Mouse (Mus musculus): ENCODE results near the gene Olfr463. TPM values are rescaled to one million over a fixed set of nuclear protein-coding genes. Genes with fewer than 3 reads are reported as not detected.

The Olfr463 gene
- total and polyA plus RNA-seq, 3 experiments = not detected

DNA sequence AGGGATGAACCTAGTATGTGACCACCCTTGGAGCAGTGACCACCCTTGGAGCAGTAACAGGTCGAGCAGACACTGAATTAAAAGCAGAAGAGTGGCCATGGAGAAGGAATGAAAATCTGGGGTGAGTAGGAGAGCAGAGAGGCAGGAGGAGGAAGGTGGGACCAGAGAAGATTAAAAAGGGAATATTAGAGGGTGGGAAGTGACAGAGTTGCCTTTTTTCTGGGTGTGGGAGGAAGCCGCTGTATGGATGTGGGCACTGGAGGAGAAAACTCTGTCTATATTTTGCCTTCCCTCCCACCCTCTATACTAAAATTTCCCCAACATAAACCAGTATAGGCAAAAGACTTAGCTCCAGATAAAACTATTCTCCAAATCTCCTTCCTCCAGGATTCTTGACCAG lies 23.1 kb upstream of the Olfr463 start:
- Histone ChIP-seq H3K9me3 (replicated peaks; ENCODE audit: low read length) (peaks cover 2% of the 10 kb centered on the region), H3K79me2 (replicated peaks; ENCODE audit: control insufficient read depth, extremely low read depth, insufficient read depth, poor library complexity, severe bottlenecking) (no peaks in the 10 kb centered on the region), H3K4me1 (ENCODE audit: control insufficient read depth in 1 of 2, insufficient read depth in 2 of 2) (no peaks in the 10 kb centered on the region), H3K4me2 (ENCODE audit: insufficient read depth, low read depth, poor library complexity, severe bottlenecking) (no peak overlapping the region), H3K36me3 (replicated peaks in 1 of 2; ENCODE audit: control insufficient read depth in 1 of 2, insufficient read depth in 1 of 2, low read length in 1 of 2) (no peaks in the 10 kb centered on the region), H3K27me3 (replicated peaks) (peaks cover 59% of the 10 kb centered on the region), H3K4me3 (replicated peaks in 1 of 3; ENCODE audit: low read depth in 2 of 3, low read length in 2 of 3, poor library complexity in 1 of 3) (no peak overlapping the region), H3K27ac (ENCODE audit: insufficient read depth, low read depth) (no peak overlapping the region), H3K9ac (ENCODE audit: insufficient read depth, low read depth) (no peak overlapping the region)
- no peak for DNase-seq (ENCODE audit: extremely low read depth)
- dilution Hi-C loops (cut with MboI; ENCODE audit: extremely low pct_ligation_motif_present, extremely low pct_unique_long_range_greater_than_20kb, low sequenced_read_pairs) = no loop called here
- TF ChIP-seq ZNF384 (IDR thresholded peaks at IDR 0.05; ENCODE audit: low read depth, low read length) (no peak), JUN (IDR thresholded peaks at IDR 0.05; ENCODE audit: insufficient read depth, low read depth, low read length) (no peak), E2F4 (IDR thresholded peaks at IDR 0.05; ENCODE audit: insufficient replicate concordance, low read depth, low read length) (no peak), NRF1 (IDR thresholded peaks at IDR 0.05; ENCODE audit: low read depth, low read length) (no peak), MAFK (IDR thresholded peaks at IDR 0.05; ENCODE audit: insufficient replicate concordance, low read length) (no peak), ZMIZ1 (IDR thresholded peaks at IDR 0.05; ENCODE audit: low read depth, low read length) (no peak), ZKSCAN1 (IDR thresholded peaks at IDR 0.05; ENCODE audit: borderline replicate concordance, low read depth, low read length) (no peak), MAX (IDR thresholded peaks at IDR 0.05; ENCODE audit: low read length) (no peak), CHD2 (IDR thresholded peaks at IDR 0.05; ENCODE audit: low read length) (no peak), RAD21 (IDR thresholded peaks at IDR 0.05; ENCODE audit: low read depth, low read length) (no peak), SIN3A (IDR thresholded peaks at IDR 0.05; ENCODE audit: low read length) (no peak), CHD1 (IDR thresholded peaks at IDR 0.05; ENCODE audit: low read depth, low read length) (no peak), SMC3 (IDR thresholded peaks at IDR 0.05; ENCODE audit: low read depth, low read length) (no peak), KAT2A (IDR thresholded peaks at IDR 0.05; ENCODE audit: insufficient replicate concordance, low read length) (no peak), RCOR1 (conservative IDR thresholded peaks at IDR 0.05; ENCODE audit: low read depth, low read length) (no peak), ELF1 (IDR thresholded peaks at IDR 0.05; ENCODE audit: low read depth, low read length) (no peak), HCFC1 (IDR thresholded peaks at IDR 0.05; ENCODE audit: low read depth, low read length) (no peak), ETS1 (conservative IDR thresholded peaks at IDR 0.05; ENCODE audit: low read depth, low read length) (no peak), TCF12 (IDR thresholded peaks at IDR 0.05; ENCODE audit: low read depth, low read length) (no peak)
- in situ Hi-C loops (cut with MboI; ENCODE audit: low pct_ligation_motif_present, low pct_unique_long_range_greater_than_20kb, low sequenced_read_pairs) = no loop called here

DNA sequence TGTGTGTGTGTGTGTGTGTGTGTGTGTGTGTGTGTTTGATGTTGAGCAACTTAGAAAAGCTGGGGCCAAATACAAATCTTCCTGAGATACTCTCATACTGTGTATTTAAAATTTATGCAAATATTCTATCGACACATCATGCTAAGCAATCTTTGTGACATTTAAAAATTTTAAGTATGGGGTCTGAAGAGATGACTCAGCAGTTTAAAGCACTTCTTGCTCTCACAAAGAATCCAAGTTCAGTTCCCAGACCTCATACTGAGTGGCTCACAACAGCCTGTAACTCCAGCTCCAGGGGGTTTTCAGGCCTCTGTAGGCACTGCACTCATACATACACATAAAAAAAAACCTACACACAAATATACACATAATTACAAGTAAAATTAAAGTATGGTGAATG lies 18.8 kb upstream of the Olfr463 start:
- H3K79me2 ChIP-seq (replicated peaks; ENCODE audit: control insufficient read depth, extremely low read depth, insufficient read depth, poor library complexity, severe bottlenecking) = no peaks in the 10 kb centered on the region
- H3K27ac ChIP-seq (ENCODE audit: insufficient read depth, low read depth) = no peak overlapping the region
- peak; percentile 86 for TF ChIP-seq MAFK (IDR thresholded peaks at IDR 0.05; ENCODE audit: insufficient replicate concordance, low read length)
- no peak for TF ChIP-seq ZC3H11A (IDR thresholded peaks at IDR 0.05; ENCODE audit: low read depth, low read length)
- no peak for TF ChIP-seq KAT2A (IDR thresholded peaks at IDR 0.05; ENCODE audit: insufficient replicate concordance, low read length)
- no peak for TF ChIP-seq E2F4 (IDR thresholded peaks at IDR 0.05; ENCODE audit: insufficient replicate concordance, low read depth, low read length)
- no peaks in the 10 kb centered on the region for H3K36me3 ChIP-seq (replicated peaks in 1 of 2; ENCODE audit: control insufficient read depth in 1 of 2, insufficient read depth in 1 of 2, low read length in 1 of 2)
- H3K9me3 ChIP-seq (replicated peaks; ENCODE audit: low read length) = no peaks in the 10 kb centered on the region
- no peak overlapping the region for H3K9ac ChIP-seq (ENCODE audit: insufficient read depth, low read depth)
- H3K4me1 ChIP-seq (ENCODE audit: control insufficient read depth in 1 of 2, insufficient read depth in 2 of 2) = no peaks in the 10 kb centered on the region
- dilution Hi-C loops (cut with MboI; ENCODE audit: extremely low pct_ligation_motif_present, extremely low pct_unique_long_range_greater_than_20kb, low sequenced_read_pairs) (no loop called here), in situ Hi-C loops (cut with MboI; ENCODE audit: low pct_ligation_motif_present, low pct_unique_long_range_greater_than_20kb, low sequenced_read_pairs) (no loop called here)
- no peak overlapping the region for H3K4me3 ChIP-seq (replicated peaks in 1 of 3; ENCODE audit: low read depth in 2 of 3, low read length in 2 of 3, poor library complexity in 1 of 3)
- peaks cover 69% of the 10 kb centered on the region for H3K27me3 ChIP-seq (replicated peaks)
- DNase-seq (ENCODE audit: extremely low read depth) = no peak
- no peak overlapping the region for H3K4me2 ChIP-seq (ENCODE audit: insufficient read depth, low read depth, poor library complexity, severe bottlenecking)

All from CH12.LX (cell line).